Mouse (Mus musculus) thymus, adult 2 months (tissue): ENCODE measurements around the gene Ifit3b.
"Not testable (repeated sequence)": the region's sequence is repeated elsewhere in the genome, so short reads cannot be mapped to it uniquely, and the experiment has no call there.

Experiments used
- CTCF ChIP-seq: fragments of 200-500 bp; IDR thresholded peaks from 2 replicates; pipeline ENCODE4 v1.5.1; 2012; ENCODE audit warnings: mild to moderate bottlenecking, control low read depth, low read length, moderate library complexity, borderline replicate concordance; ENCODE audit not compliant: control insufficient read depth, poor library complexity, insufficient read depth; ENCODE audit errors: extremely low read depth
- POLR2A ChIP-seq: fragments of 200-500 bp; IDR thresholded peaks from 2 replicates; pipeline ENCODE4 v1.6.1; 2012; ENCODE audit warnings: mild to moderate bottlenecking, low read length, control low read depth, moderate library complexity; ENCODE audit not compliant: control insufficient read depth, poor library complexity, insufficient read depth; ENCODE audit errors: extremely low read depth

- not testable (repeated sequence) for TF ChIP-seq CTCF, POLR2A
Measured at GRCm38 (mm10) chr19:34612243-34613001, 4.7 kb downstream of the Ifit3b start.
